Mouse (Mus musculus): ENCODE measurements around the gene Mst1r. TPM values are rescaled to one million over a fixed set of nuclear protein-coding genes. Genes with fewer than 3 reads are reported as not detected.

The Mst1r gene
- polyA plus RNA-seq, 1 experiment from 2014 or later, result 1.2 TPM

- WGBS, result 88% methylated on average over 5 of the region's 5 CpGs
These were observed 12.8 kb downstream of the Mst1r start for GRCm38 (mm10) chr9:107919441-107919840.

GRCm38 (mm10) chr9:107923021-107923420 is 16.3 kb downstream of the Mst1r start:
- no peak overlapping the region for H3K4me3 ChIP-seq
- H3K9me3 ChIP-seq (replicated peaks), result no peaks in the 10 kb centered on the region
- H3K36me3 ChIP-seq, result no peaks in the 10 kb centered on the region
- WGBS, result 33% methylated on average over 7 of the region's 7 CpGs
- no peak overlapping the region for H3K27ac ChIP-seq
- no peak for DNase-seq (ENCODE audit: low spot score)
- no peaks in the 10 kb centered on the region for H3K27me3 ChIP-seq (ENCODE audit: low read depth, poor library complexity, severe bottlenecking)
- H3K4me1 ChIP-seq, result peaks cover 22% of the 10 kb centered on the region

More at GRCm38 (mm10) chr9:107919441-107919840, 12.8 kb downstream of the Mst1r start:
- Histone ChIP-seq H3K27me3 (ENCODE audit: low read depth, poor library complexity, severe bottlenecking) (0 out of 2 replicates have a peak, but pooled peaks cover 9% of the 10 kb centered on the region), H3K4me1 (peaks cover 22% of the 10 kb centered on the region), H3K27ac (no peak overlapping the region), H3K9me3 (replicated peaks) (no peaks in the 10 kb centered on the region), H3K4me3 (no peak overlapping the region), H3K36me3 (no peaks in the 10 kb centered on the region)
- DNase-seq (ENCODE audit: low spot score), result no peak

GRCm38 (mm10) chr9:107923956-107924355 is 17.3 kb downstream of the Mst1r start:
- no peaks in the 10 kb centered on the region for H3K27me3 ChIP-seq (ENCODE audit: low read depth, poor library complexity, severe bottlenecking)
- H3K27ac ChIP-seq, result 0 out of 2 replicates have a peak overlapping the region, but pooled peaks have one; percentile 30
- DNase-seq (ENCODE audit: low spot score), result no peak
- H3K9me3 ChIP-seq (replicated peaks), result no peaks in the 10 kb centered on the region
- H3K36me3 ChIP-seq, result no peaks in the 10 kb centered on the region
- H3K4me1 ChIP-seq, result peaks cover 19% of the 10 kb centered on the region
- WGBS, result 64% methylated on average over 6 of the region's 6 CpGs
- no peak overlapping the region for H3K4me3 ChIP-seq

GRCm38 (mm10) chr9:107925251-107925650 is 18.6 kb downstream of the Mst1r start:
- no peaks in the 10 kb centered on the region for H3K9me3 ChIP-seq (replicated peaks)
- H3K4me3 ChIP-seq, result no peak overlapping the region
- WGBS, result 40% methylated on average over 3 of the region's 3 CpGs
- no peak for DNase-seq (ENCODE audit: low spot score)
- peaks cover 19% of the 10 kb centered on the region for H3K4me1 ChIP-seq
- no peaks in the 10 kb centered on the region for H3K27me3 ChIP-seq (ENCODE audit: low read depth, poor library complexity, severe bottlenecking)
- H3K27ac ChIP-seq, result no peak overlapping the region
- H3K36me3 ChIP-seq, result no peaks in the 10 kb centered on the region

GRCm38 (mm10) chr9:107926920-107927420 is 20.3 kb downstream of the Mst1r start:
- Histone ChIP-seq H3K27ac (no peak overlapping the region), H3K36me3 (no peaks in the 10 kb centered on the region), H3K4me1 (peaks cover 22% of the 10 kb centered on the region), H3K27me3 (ENCODE audit: low read depth, poor library complexity, severe bottlenecking) (no peaks in the 10 kb centered on the region), H3K4me3 (no peak overlapping the region), H3K9me3 (replicated peaks) (no peaks in the 10 kb centered on the region)
- no peak for DNase-seq (ENCODE audit: low spot score)
- 55% methylated on average over 9 of the region's 9 CpGs for WGBS

DNA sequence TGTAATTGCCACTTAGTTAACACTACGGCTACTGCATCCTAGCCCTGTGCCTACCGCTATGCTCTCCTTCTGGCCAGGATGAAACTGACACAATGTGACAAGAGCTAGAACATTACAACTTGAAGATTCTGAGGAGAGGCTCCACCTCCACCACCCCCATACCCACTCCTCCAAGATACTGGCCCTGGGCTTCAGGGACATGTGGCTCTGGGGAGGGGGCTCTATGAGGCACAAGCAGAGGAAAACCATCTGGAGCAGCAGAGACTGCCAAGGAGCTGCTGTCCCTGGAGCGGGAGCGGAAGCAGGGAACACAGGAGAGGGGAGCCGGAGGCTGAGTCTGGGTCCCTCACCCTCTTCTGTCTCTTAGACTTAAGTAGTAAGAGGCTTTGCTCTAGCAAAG is 21.1 kb downstream of the Mst1r start:
- Histone ChIP-seq H3K36me3 (no peaks in the 10 kb centered on the region), H3K27me3 (ENCODE audit: low read depth, poor library complexity, severe bottlenecking) (no peaks in the 10 kb centered on the region), H3K27ac (no peak overlapping the region), H3K4me3 (no peak overlapping the region), H3K4me1 (peaks cover 28% of the 10 kb centered on the region), H3K9me3 (replicated peaks) (no peaks in the 10 kb centered on the region)
- no peak for DNase-seq (ENCODE audit: low spot score)
- 84% methylated on average over 5 of the region's 5 CpGs for WGBS

DNA sequence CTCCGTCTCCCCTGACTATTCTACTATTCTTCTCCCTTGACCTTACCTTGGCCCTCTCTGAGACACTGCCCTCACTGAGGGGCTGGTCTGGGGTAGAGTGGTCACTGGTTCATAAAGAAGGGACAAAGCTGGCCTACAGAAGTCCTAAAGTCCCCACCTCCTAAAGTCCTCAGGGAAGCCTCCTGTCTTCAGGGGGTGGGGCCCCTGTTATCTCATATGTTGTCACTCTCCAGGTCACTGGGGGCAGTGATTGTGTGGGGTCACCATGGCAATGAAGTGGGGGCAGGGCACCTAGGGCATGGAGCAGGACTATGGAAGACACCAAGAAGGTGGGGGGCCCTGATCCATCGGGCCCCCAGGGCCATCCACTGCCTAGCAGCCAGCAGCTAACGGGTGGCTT is 21.5 kb downstream of the Mst1r start, which contains the start of gene Actl11:
TSS of gene Actl11 (plus strand) at position 301 of the 400 bp plus-strand sequence.
- Histone ChIP-seq H3K4me1 (peaks cover 28% of the 10 kb centered on the region), H3K36me3 (no peaks in the 10 kb centered on the region), H3K9me3 (replicated peaks) (no peaks in the 10 kb centered on the region), H3K4me3 (no peak within 1 kb of the TSS), H3K27me3 (ENCODE audit: low read depth, poor library complexity, severe bottlenecking) (no peaks in the 10 kb centered on the region), H3K27ac (no peak within 1 kb of the TSS)
- no peak for DNase-seq (ENCODE audit: low spot score)
- 89% methylated on average over 3 of the region's 3 CpGs for WGBS

DNA sequence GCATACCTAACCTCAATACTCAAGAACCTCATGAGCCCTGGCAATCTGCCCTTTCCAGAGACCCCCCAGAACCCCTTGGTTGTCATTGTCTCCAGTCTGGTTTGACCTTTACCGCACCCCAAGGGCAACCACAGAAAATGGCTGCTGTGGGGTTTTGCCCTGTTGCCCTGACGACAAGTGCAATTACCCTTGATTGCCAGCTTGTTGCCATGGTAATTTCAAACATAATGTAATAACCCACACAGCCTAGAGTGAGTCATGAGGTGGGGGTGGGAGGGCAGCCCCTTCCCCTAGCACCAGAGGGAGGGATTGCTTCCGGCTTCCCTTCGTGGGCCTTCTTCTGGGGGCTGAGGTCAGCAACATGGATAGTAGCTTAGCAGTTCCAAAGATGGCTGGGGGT is 25.5 kb downstream of the Mst1r start:
- peaks cover 32% of the 10 kb centered on the region for H3K27me3 ChIP-seq (ENCODE audit: low read depth, poor library complexity, severe bottlenecking)
- peaks cover 37% of the 10 kb centered on the region for H3K4me1 ChIP-seq
- 75% methylated on average over 4 of the region's 4 CpGs for WGBS
- H3K36me3 ChIP-seq, result no peaks in the 10 kb centered on the region
- DNase-seq (ENCODE audit: low spot score), result no peak
- H3K27ac ChIP-seq, result no peak overlapping the region
- no peak overlapping the region for H3K4me3 ChIP-seq
- no peaks in the 10 kb centered on the region for H3K9me3 ChIP-seq (replicated peaks)

DNA sequence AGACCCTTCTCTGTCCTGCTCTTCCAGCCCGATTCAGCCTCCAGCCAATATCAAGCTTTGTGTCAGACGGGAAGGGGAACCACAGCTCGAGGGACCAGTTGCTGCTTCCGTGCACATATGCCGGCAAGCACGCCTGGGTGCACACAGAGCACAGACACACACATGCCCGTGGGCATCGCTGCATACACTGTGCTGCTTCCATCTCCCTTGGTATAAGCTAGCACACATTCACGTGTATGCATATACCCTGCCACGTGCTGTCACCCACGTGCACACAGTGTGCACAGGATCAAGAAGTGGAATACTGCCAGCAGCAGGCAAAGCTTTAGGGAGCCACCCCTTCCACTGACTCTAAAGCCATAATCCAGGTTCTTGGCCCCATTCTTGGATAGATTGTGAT is 27.5 kb downstream of the Mst1r start:
- Histone ChIP-seq H3K4me3 (no peak overlapping the region), H3K27me3 (ENCODE audit: low read depth, poor library complexity, severe bottlenecking) (peaks cover 45% of the 10 kb centered on the region)

DNA sequence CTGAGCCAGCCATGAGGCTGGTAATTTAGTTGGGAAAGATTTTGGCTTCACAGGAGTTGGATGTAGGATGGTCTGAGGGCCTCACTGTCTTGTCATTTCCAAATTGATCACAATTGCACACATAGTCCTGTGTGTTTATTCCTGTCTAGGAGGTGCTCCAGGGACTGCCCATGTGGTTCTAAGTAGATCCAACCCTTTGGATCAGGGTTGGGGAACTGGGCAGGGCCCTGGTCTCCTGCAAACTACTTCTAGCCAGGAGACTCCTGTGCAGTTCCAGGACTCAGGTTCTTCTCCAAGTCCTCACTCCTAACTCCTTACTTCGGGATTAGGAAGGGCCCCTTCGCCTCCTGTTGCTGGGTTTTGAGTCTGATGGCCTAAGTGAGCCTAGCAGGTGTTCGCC is 28.7 kb downstream of the Mst1r start, which contains the start of gene Camkv:
TSS of gene Camkv (plus strand) at position 301 of the 400 bp plus-strand sequence.
- Histone ChIP-seq H3K4me1 (peaks cover 43% of the 10 kb centered on the region), H3K9me3 (replicated peaks) (no peaks in the 10 kb centered on the region), H3K27ac (peak within 1 kb of the TSS; percentile 83), H3K4me3 (peak within 1 kb of the TSS; percentile 68), H3K27me3 (ENCODE audit: low read depth, poor library complexity, severe bottlenecking) (peaks cover 45% of the 10 kb centered on the region), H3K36me3 (no peaks in the 10 kb centered on the region)
- DNase-seq (ENCODE audit: low spot score), result no peak
- 14% methylated on average over 3 of the region's 3 CpGs for WGBS

More for the DNA sequence above, 27.5 kb downstream of the Mst1r start:
- 93% methylated on average over 11 of the region's 11 CpGs for WGBS
- Histone ChIP-seq H3K4me1 (peaks cover 40% of the 10 kb centered on the region), H3K9me3 (replicated peaks) (no peaks in the 10 kb centered on the region), H3K27ac (no peak overlapping the region), H3K36me3 (no peaks in the 10 kb centered on the region)
- DNase-seq (ENCODE audit: low spot score), result no peak

DNA sequence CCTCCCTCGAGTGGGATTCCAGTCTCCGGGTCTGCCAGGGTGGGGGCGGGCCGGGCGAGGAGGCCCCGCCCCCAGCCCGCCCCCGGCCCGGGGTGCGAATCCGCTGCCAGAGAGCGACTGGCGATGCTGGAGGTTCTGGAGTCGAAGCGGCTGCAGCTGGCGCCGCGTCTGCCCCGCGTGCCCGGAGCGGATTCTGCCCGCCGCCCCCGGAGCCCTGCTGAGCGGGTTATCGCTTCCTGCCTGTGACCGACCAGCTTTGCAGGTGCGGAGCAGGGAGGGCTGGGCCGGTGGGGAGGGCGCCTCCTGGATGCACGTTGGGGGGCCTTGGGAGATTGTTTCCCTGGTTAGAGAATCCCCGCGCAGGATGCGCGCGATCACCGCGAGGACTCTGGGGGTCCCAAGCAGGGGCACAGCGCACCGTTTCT is 29.1 kb downstream of the Mst1r start:
- WGBS, result under 1% methylated on average over 41 of the region's 41 CpGs

GRCm38 (mm10) chr9:107936215-107936822 is 29.6 kb downstream of the Mst1r start:
- WGBS, result under 1% methylated on average over 29 of the region's 29 CpGs
- peak overlapping the region; percentile 68 for H3K4me3 ChIP-seq
- no peaks in the 10 kb centered on the region for H3K36me3 ChIP-seq
- H3K27ac ChIP-seq, result peak overlapping the region; percentile 83
- DNase-seq (ENCODE audit: low spot score), result peak; percentile 59
- H3K4me1 ChIP-seq, result peaks cover 45% of the 10 kb centered on the region
- H3K9me3 ChIP-seq (replicated peaks), result no peaks in the 10 kb centered on the region
- H3K27me3 ChIP-seq (ENCODE audit: low read depth, poor library complexity, severe bottlenecking), result peaks cover 45% of the 10 kb centered on the region

More for the DNA sequence above, 29.1 kb downstream of the Mst1r start:
- Histone ChIP-seq H3K4me3 (peak overlapping the region; percentile 68), H3K36me3 (no peaks in the 10 kb centered on the region), H3K27me3 (ENCODE audit: low read depth, poor library complexity, severe bottlenecking) (peaks cover 45% of the 10 kb centered on the region), H3K4me1 (peaks cover 45% of the 10 kb centered on the region), H3K9me3 (replicated peaks) (no peaks in the 10 kb centered on the region), H3K27ac (peak overlapping the region; percentile 83)
- DNase-seq (ENCODE audit: low spot score), result peak; percentile 81

DNA sequence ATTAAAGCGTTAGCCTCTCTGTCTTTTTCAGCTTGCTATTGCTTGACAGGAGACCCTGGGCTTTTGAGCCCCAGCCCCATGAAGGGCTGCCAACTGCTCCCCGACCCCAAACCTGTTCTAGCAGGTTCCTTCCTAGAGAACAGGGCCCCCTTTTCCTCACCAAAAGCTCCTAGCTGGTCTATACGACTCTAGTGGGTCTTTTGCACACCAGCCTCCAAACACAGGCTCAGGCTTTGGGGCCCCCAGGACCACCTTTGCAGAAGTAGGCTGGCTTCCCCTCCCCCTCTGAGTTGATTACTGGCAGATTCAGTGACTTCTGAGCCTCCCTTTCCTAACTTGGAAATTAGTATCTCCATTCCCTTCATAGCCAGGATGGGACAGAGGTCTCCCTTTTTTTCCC is 30.2 kb downstream of the Mst1r start:
- peaks cover 45% of the 10 kb centered on the region for H3K27me3 ChIP-seq (ENCODE audit: low read depth, poor library complexity, severe bottlenecking)
- peak; percentile 40 for DNase-seq (ENCODE audit: low spot score)
- peak overlapping the region; percentile 68 for H3K4me3 ChIP-seq
- H3K27ac ChIP-seq, result peak overlapping the region; percentile 83
- peaks cover 44% of the 10 kb centered on the region for H3K4me1 ChIP-seq
- no peaks in the 10 kb centered on the region for H3K9me3 ChIP-seq (replicated peaks)
- 11% methylated on average over 3 of the region's 3 CpGs for WGBS
- H3K36me3 ChIP-seq, result no peaks in the 10 kb centered on the region
